Mouse (Mus musculus) myocyte (in vitro differentiated cells): ENCODE results near the gene Gm1123. TPM values are rescaled to one million over a fixed set of nuclear protein-coding genes. Genes with fewer than 3 reads are reported as not detected.
A peak's percentile ranks its signal among the peaks of the same experiment; 100 is the strongest.

Experiments
- H3K27me3 ChIP-seq: one replicate; pipeline ENCODE4 v1.6.1; 2011; ENCODE audit not compliant: control insufficient read depth, insufficient read depth, insufficient read length
- H3K36me3 ChIP-seq: one replicate; pipeline ENCODE4 v1.6.1; 2011; ENCODE audit not compliant: control insufficient read depth, insufficient read depth
- H3K4me2 ChIP-seq: one replicate; pipeline ENCODE4 v1.6.1; 2011; ENCODE audit warnings: low read depth, control low read depth
- H3K4me3 ChIP-seq: one replicate; pipeline ENCODE4 v1.5.1; 2011; ENCODE audit warnings: mild to moderate bottlenecking, control low read depth, moderate library complexity
- H3K79me2 ChIP-seq: one replicate; pipeline ENCODE4 v1.6.1; 2011; ENCODE audit not compliant: control insufficient read depth, insufficient read depth
- H3ac ChIP-seq: one replicate; pipeline ENCODE4 v1.6.1; 2011; ENCODE audit not compliant: control insufficient read depth, insufficient read length
- CEBPB ChIP-seq: IDR thresholded peaks from 2 replicates; pipeline ENCODE4 v1.6.1; 2011; ENCODE audit warnings: mild to moderate bottlenecking, moderate library complexity; ENCODE audit not compliant: poor library complexity, insufficient read depth, severe bottlenecking
- E2F4 ChIP-seq: IDR thresholded peaks from one replicate; pipeline ENCODE4 v1.6.1; 2011; ENCODE audit warnings: mild to moderate bottlenecking, control low read depth, moderate library complexity; ENCODE audit not compliant: insufficient read depth
- MAX ChIP-seq: IDR thresholded peaks from one replicate; pipeline ENCODE4 v1.6.1; 2011; ENCODE audit warnings: low read depth, mild to moderate bottlenecking, control low read depth
- MYOD1 ChIP-seq, 3 experiments: IDR thresholded peaks; one replicate each; pipeline ENCODE4 v1.6.1; 2011; ENCODE audit warnings: control low read depth in 2 of 3, low read depth in 2 of 3, mild to moderate bottlenecking in 2 of 3, moderate library complexity in 1 of 3; ENCODE audit not compliant: insufficient read length in 2 of 3, control insufficient read depth in 1 of 3
- MYOG ChIP-seq, 3 experiments: IDR thresholded peaks; one replicate each; pipeline ENCODE4 v1.6.1; 2011; ENCODE audit warnings: control low read depth in 2 of 3, low read depth in 2 of 3, mild to moderate bottlenecking in 2 of 3; ENCODE audit not compliant: insufficient read length in 2 of 3, control insufficient read depth in 1 of 3, insufficient read depth in 1 of 3
- POLR2A ChIP-seq: IDR thresholded peaks from one replicate; pipeline ENCODE4 v1.6.1; 2011; ENCODE audit warnings: low read depth, mild to moderate bottlenecking, control low read depth, moderate library complexity; ENCODE audit not compliant: insufficient read length
- POLR2AphosphoS2 ChIP-seq: IDR thresholded peaks from one replicate; pipeline ENCODE4 v1.6.1; 2011; ENCODE audit warnings: low read depth, control low read depth; ENCODE audit not compliant: insufficient read length
- REST ChIP-seq: IDR thresholded peaks from one replicate; pipeline ENCODE4 v1.6.1; 2011; ENCODE audit warnings: mild to moderate bottlenecking, control low read depth, moderate library complexity; ENCODE audit not compliant: insufficient read depth, insufficient read length
- SRF ChIP-seq: IDR thresholded peaks from one replicate; pipeline ENCODE4 v1.6.1; 2011; ENCODE audit warnings: low read depth; ENCODE audit not compliant: control insufficient read depth, insufficient read length
- TCF12 ChIP-seq: IDR thresholded peaks from one replicate; pipeline ENCODE4 v1.6.1; 2011; ENCODE audit warnings: mild to moderate bottlenecking, control low read depth; ENCODE audit not compliant: poor library complexity, insufficient read depth, severe bottlenecking
- TCF3 ChIP-seq: IDR thresholded peaks from one replicate; pipeline ENCODE4 v1.6.1; 2011; ENCODE audit warnings: low read depth, control low read depth; ENCODE audit not compliant: insufficient read length
- USF1 ChIP-seq: IDR thresholded peaks from one replicate; pipeline ENCODE4 v1.6.1; 2011; ENCODE audit warnings: low read depth, mild to moderate bottlenecking, control low read depth, moderate library complexity
- polyA plus RNA-seq: library from polyadenylated mRNA; unstranded; fragments of >200 nt; fragmentation: generic; extraction: Trizol; gene quantifications from one replicate; pipeline ENCODE4 v1.2.1, GENCODE M21; 2012; ENCODE audit warnings: missing spikeins

Gm1123 gene
- polyA plus RNA-seq, 1 experiment = not detected

DNA sequence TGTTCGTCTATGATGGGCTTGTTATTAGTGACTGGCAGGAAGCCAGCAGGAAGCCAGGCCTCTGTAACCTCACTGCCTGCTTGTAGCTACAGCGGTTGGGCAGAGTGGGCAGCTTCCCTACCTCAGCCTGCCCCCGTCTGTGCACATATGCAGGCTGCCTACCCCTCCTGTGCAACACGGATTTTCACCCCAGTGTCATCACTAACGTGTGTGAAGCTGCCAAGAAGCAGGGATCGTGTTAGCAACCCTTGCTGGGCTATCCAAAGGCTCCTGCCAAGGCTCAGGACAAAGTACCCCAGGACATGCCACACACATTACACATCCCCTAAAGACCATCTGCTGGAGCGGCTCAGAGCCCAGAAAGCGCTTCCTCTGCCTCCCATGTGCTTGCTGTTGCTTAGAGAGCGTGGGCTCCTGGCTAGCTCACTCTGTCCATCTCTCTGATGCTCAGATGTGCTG is 35.6 kb downstream of the Gm1123 start:
- peaks cover 5% of the 10 kb centered on the region for H3K36me3 ChIP-seq

DNA sequence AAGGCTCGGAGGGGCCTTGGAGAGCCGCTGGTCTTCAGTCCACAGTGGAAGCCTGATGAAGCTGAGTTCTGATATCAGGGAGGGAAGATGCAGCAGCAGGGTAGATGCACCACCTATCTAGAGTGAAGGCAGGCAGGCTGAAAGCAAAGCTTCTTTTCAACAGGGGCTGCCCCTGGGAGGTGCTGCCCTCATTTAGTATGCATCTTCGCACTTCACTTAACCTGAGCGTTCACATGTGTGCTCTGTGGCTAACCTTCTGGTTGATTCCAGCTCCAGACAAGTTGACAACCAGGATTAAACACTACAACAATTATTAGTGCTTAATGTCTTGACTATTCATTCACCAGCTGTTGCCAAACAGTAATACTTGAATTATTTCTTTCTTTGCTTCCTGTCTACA is 41.4 kb downstream of the Gm1123 start:
- H3K36me3 ChIP-seq = no peaks in the 10 kb centered on the region
- H3K4me3 ChIP-seq = no peak overlapping the region
- TF ChIP-seq SRF = no peak
- TF ChIP-seq MAX = no peak
- no peak for TF ChIP-seq MYOG (IDR thresholded peaks at IDR 0.05; ENCODE audit: control insufficient read depth in 1 of 3, insufficient read depth in 1 of 3, insufficient read length in 2 of 3, low read depth in 2 of 3)
- H3K79me2 ChIP-seq = no peaks in the 10 kb centered on the region
- no peak overlapping the region for H3K4me2 ChIP-seq
- H3ac ChIP-seq = no peak overlapping the region
- H3K27me3 ChIP-seq = no peaks in the 10 kb centered on the region

More for the DNA sequence above, 35.6 kb downstream of the Gm1123 start:
- H3K4me3 ChIP-seq = no peak overlapping the region
- H3K4me2 ChIP-seq = no peak overlapping the region
- H3K79me2 ChIP-seq = no peaks in the 10 kb centered on the region
- H3K27me3 ChIP-seq = no peaks in the 10 kb centered on the region
- no peak overlapping the region for H3ac ChIP-seq
- no peak for TF ChIP-seq REST

DNA sequence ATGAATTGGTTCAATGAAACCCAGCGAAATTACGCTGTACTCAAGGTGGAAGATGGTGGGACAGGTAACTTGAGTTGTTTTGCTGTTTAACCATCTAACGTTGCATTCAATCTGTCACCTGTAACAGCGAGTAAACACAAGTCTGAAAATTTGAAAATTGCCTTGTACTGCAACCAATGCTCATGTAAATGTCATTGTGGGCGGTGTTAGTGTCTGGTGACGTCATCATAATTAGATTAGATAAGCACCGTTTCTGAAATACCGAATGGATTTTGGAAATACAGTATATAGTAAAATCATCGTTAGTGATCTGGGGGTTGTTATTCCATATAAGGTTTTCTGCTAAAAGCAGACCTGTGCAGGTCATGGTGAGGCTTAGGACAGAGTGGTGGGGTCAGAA is 48.4 kb downstream of the Gm1123 start:
- H3K4me2 ChIP-seq = peak overlapping the region; percentile 97
- H3K4me3 ChIP-seq = peak overlapping the region; percentile 39
- TF ChIP-seq REST (no peak), TCF3 (no peak), POLR2A (no peak), SRF (no peak), MYOD1 (IDR thresholded peaks at IDR 0.05; ENCODE audit: control insufficient read depth in 1 of 3, insufficient read length in 2 of 3, low read depth in 2 of 3) (no peak)
- no peaks in the 10 kb centered on the region for H3K36me3 ChIP-seq
- peak overlapping the region; percentile 51 for H3ac ChIP-seq
- H3K27me3 ChIP-seq = no peaks in the 10 kb centered on the region
- H3K79me2 ChIP-seq = peaks cover 4% of the 10 kb centered on the region

DNA sequence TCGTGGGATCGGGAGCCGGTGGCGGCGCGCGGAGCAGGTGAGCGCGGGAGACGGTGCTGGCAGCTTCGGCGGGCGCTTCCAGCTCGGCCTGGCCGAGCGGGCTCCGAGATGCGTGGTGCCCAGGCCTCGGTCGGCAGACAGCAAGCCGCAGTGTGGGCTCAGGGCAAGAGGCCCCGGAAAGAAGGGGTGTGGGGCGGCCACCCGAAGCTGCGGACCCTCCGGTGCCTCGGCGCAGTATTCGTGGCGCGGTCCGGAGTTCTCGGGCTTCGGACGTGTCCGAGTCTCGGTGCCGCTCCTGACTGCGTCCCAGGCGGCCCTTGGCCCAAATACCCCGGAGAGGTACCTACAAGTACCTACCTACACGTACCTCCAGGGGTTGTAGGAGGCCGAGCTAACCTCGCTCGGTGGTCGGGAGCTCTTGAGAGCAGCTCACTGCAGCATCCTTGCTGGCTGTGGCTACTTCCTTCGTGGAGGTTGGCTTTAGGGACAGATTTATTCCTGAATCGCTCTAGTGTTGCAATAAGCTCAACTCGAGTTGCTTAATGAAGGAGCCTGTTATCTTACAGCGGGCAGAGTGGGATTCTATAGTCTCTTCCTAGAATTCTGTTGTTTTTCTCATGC is 48.9 kb downstream of the Gm1123 start:
- peak overlapping the region; percentile 51 for H3ac ChIP-seq
- H3K79me2 ChIP-seq = peaks cover 4% of the 10 kb centered on the region
- H3K4me3 ChIP-seq = peak overlapping the region; percentile 39
- H3K4me2 ChIP-seq = peak overlapping the region; percentile 97
- no peaks in the 10 kb centered on the region for H3K27me3 ChIP-seq
- no peaks in the 10 kb centered on the region for H3K36me3 ChIP-seq
- TF ChIP-seq MYOD1 (IDR thresholded peaks at IDR 0.05; ENCODE audit: control insufficient read depth in 1 of 3, insufficient read length in 2 of 3, low read depth in 2 of 3) (peak in 1 of 3 experiments; percentile 10), POLR2AphosphoS2 (no peak), CEBPB (no peak), SRF (no peak), REST (no peak), POLR2A (no peak), TCF3 (no peak)

DNA sequence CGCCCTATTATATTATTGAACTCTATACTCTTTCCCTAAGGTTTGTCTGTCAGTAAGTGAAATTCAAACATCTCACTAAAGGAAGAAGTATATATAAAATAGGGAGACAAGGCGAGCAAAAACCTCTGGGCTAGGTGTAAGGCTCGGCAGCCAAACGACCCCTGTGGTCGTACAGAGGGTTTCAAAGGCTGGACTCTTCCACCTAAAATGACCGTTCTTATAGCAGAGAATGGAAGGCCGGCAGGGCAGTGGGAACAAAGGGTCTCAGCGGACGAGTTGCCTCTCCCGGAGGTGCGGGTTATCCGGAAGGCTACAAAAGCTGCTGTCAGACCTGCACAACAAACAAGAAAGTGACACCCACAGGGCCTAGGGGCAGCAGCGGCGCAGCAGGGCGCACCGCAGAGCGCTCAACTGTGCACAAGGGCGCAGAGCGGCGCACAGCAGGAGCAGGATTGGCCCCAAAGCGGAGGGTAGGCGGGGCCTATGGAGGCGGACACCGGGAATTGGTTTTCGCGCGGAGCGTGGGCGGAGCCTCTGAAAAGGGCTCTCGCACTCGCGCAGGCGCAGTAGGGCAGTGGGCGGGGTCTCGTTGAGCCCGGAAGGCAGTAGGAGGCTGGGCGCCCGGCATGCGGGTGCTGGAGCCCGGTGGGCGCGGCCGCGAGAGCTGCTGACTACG is 49.6 kb downstream of the Gm1123 start, which contains the start of gene Faim:
Gene Faim (plus strand): TSS at position 574 of the 676 bp plus-strand sequence.
- TF ChIP-seq MYOG (IDR thresholded peaks at IDR 0.05; ENCODE audit: control insufficient read depth in 1 of 3, insufficient read depth in 1 of 3, insufficient read length in 2 of 3, low read depth in 2 of 3) = peak in 1 of 3 experiments; percentile 37
- no peak for TF ChIP-seq USF1
- peak in 1 of 3 experiments; percentile 29 for TF ChIP-seq MYOD1 (IDR thresholded peaks at IDR 0.05; ENCODE audit: control insufficient read depth in 1 of 3, insufficient read length in 2 of 3, low read depth in 2 of 3)
- peak; percentile 64 for TF ChIP-seq SRF
- TF ChIP-seq REST = no peak
- peak; percentile 96 for TF ChIP-seq POLR2AphosphoS2
- TF ChIP-seq MAX = no peak
- no peak for TF ChIP-seq CEBPB
- peak; percentile 3 for TF ChIP-seq E2F4
- no peak for TF ChIP-seq TCF3
- peak; percentile 98 for TF ChIP-seq POLR2A
- TF ChIP-seq TCF12 = no peak
- Histone ChIP-seq H3K4me2 (peak within 1 kb of the TSS; percentile 97), H3K36me3 (no peaks in the 10 kb centered on the region), H3K79me2 (peaks cover 4% of the 10 kb centered on the region), H3K27me3 (no peaks in the 10 kb centered on the region), H3K4me3 (peak within 1 kb of the TSS; percentile 39), H3ac (peak within 1 kb of the TSS; percentile 51)
